Mouse (Mus musculus): ENCODE measurements around the gene Eif4enif1.

DNA sequence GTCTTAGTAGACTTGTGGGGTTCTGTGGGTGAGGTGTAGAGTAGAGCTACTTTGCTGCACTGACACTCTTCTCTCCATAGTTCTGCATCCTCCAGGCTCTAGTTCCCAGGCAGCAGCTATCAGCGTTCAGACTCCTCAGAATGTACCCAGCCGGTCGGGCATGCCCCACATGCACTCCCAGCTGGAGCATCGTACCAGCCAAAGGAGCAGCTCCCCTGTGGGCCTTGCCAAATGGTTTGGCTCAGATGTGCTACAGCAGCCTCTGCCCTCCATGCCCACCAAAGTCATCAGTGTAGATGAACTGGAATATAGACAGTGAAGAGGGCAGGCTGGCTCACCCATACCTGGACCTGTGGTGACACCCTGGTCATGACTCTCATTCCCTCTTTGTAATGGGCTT, 41.6 kb downstream of the Eif4enif1 start:
- TF ChIP-seq POLR2A (IDR thresholded peaks at IDR 0.05; ENCODE audit: borderline replicate concordance, control insufficient read depth, low read depth, low read length) (no peak), CTCF (IDR thresholded peaks at IDR 0.05; ENCODE audit: control insufficient read depth, insufficient read depth, low read length) (no peak)
